Mouse (Mus musculus): ENCODE data around the gene Gm9857.

The Gm9857 gene

DNA sequence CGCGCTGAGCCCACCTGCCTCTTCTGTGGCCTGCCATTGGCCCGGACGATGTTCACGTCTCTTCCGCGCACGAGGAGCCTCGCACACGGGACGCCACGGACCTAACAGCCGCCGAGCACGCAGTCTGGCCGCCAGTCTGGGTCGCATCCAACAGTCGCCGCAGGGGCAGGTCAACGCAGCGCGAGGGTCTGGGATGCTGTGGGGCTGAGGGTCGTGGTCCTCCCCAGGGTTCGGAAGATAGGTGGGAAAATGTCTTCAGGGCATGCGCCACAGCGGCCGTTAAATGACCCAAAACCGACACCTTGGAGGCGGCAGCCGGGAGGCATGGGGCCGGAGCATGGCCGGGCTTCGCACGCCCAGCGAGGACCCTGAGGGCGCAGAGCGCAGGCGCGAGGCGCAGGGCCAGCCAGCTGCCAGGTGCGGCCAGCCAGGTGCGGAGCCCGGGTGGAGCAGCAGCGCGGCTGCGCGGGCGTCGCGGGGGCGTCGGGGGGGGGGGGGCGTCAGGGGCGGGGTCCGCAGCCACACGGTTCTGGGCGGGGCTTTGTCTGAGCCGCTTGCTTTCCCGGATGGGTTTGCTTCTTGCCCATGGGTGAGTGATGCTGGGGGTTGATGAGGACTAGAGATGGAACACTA lies at the start of gene Gm9857:
Gm9857 (minus strand) TSS at position 445 of the 633 bp plus-strand sequence.
- DNase-seq, result peak; percentile 65 to 66

DNA sequence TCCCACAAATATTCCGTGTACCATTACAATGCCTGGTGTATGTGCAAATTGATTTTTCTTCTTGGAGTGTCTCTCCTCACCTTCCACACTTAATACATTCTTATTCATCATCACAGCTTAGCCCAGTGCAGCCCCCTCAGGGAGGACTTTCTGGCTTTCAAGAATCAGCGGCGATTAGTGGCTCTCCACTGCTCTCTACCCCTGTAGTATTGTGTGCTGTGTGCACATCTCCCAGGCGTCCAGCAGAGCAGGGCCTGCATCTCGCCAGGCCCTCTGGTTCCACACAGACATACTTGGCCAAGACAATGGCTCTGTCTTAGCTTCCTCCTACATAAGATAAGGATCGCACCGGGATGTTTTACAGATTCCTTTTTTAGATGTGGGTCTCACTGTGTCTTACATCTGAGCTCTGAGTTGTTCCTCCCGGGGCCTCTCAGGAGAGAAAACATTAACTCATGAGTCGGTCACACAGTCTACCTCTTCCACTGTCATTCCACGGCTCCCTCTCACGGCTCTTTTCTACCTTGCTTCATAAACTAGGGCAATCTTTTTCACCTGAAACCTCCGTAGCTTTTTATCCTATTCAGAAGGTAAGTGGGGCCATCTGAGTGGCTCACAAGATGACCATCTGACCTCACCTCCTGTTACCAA lies 46.9 kb upstream of the Gm9857 start:
- no peak for DNase-seq

DNA sequence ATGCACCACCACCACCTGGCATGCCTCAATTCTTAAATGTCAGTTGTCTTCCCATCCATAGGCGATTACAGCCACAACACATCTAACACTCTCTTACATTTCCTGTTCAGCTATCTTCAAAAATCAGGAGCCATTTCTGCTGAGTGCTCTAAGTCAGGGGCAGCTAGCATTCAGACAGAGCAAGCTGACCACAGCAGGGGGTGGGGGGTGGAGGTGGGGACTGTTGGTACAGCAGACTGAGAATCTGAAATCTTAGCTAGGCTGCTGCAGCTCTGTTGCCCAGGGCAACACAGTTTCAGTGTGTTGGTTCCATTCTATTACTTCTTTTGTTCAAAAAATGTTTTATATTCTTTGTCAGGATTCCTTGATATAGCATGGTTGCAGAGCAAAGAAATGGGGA lies 46.3 kb upstream of the Gm9857 start:
- peak; percentile 42 to 57 for DNase-seq

DNA sequence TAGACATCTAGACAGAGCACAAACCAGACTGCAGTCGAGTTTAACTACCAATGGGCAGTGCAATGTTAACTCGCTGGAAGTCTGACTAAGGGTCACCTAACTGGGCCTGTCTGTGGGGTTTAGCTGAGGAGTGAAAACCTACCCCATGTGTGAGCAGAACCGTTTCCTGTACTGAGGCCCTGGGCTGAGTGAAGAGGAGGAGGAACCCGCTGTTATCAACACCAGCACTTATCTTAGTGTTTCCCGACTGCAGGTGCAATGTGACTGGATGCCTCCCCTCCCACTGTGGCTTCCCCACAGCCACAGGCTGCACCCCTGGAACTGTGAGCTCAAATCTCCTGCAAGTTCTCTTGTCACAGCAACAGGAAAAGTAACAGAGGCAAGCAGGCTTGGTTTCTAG lies 43.7 kb upstream of the Gm9857 start:
- DNase-seq, result no peak

DNA sequence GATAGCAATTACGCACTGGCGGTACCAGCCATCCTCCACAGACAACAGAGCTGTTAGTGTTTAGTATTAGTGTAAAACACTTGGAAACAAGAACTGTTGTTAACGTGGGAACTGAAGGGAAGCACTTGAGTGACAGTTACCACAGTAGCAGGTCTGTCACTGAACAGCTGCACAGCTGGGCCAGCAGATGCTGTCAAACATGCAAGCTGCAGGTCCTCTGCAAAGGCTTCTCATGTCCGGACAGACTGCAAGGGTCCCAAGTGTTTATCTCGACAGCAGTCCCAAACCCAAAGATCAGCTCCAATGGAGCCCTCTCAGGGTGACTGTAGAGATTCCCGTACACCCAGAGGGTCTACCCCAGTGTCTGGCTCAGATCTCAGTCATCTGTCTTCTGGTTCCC lies 41.7 kb upstream of the Gm9857 start:
- no peak for DNase-seq

DNA sequence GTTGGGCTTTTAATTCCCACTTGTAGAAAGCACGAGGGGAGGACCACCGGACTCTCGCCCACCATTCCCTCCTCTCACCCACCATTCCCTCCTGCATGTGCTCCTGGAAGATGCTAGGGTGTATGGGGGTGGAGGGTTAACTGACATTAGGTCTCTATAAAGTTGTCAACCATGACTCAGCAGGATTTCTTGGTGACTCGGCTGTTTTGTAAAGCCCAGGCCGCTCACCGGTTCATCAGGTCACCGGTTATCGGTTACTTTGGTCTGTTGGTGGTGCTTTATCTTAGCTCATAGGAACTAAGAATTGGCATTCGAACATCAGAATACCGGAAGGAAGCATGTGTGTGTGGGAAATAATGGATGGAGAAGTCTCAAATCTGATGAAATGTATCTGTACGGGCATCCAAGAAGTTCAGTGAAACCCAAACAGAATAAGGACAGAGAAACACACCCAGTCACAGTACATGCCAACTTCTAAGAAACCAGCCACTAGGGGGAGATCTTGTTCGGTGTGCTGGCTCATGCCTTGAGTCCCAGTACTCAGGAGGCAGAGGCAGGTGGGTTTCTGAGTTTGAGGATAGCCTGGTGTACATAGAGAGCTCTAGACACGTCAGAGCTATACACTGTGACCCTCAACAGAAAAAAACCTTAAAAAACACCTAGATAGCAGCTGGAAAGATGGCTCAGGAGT lies 37.2 kb upstream of the Gm9857 start:
- DNase-seq, result no peak

DNA sequence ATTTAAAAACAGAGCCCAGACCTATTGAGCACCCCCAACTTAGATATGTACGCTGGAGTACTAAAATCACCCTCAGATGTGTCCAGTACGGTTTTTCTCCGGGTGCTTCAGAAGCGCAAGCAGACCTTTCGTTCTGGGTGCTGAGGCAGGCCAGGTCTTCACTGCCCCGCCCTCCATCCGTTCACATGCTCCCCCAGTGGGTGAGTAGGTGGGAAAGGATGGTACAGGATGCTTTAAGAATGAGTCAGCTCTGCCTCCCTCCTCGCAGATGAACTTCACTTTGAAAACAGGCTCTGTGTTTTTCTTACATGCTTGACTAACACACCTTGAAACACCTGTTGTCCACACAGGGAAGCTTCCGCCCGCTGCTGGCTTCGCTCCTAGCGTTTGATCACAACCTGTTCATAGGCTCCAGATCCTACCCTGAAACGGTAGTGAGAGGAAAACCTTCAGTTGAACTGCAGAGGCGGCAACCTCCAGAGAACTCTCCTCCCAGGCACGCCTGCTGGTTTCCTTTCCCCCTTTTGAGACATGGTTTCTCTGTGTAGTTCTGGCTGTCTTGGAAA lies 34.8 kb upstream of the Gm9857 start:
- DNase-seq, result no peak

DNA sequence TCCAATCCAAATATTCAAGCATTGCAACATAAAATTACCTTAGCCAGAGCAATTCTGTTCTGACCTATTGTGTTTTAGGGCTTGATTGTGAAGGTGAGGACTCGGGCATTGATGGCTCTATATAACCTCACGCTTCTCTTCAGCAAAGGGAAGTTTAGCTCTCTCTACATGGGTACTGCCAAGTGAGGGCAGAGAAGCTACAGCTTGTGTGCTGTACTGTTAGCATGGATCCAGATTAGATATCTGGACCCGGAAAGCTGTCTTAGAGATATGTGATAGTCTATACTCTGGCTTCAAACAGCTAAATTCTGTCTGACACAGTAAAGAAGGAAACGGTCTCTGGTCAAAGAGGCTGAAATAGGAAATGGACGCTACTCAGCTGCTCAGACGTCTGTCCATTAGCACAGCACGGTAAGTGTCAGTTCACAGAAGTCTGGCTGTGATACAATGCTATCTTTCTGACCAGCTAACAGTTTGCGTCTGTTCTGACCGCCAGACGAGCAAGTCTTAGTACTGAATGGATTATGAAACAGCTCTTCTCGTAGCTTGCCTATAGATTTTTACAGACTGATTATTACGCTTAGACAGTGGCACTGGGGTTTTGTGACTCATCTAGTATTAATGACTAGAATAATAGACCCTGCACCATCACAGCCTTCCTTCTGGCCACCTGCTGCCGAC lies 33.9 kb upstream of the Gm9857 start:
- DNase-seq, result no peak

DNA sequence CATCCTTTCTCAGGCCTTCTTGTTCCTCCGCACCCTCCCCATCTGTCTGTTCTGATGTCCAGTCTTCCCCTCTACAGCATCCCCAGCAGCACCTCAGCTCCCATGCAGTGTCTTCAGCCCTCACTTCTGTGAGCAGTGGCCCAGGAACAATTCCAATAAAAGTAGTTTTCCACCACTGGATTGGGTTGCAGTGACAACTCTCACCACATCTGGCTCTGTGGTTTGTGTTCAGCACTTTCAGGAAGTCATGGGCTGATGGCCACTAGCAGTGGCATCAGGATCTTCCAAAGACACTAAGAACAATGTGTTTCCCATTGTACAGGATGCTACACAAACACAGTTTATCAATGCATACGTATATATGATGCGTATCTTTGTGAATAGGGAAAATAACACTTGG lies 25.8 kb upstream of the Gm9857 start:
- DNase-seq, result no peak

DNA sequence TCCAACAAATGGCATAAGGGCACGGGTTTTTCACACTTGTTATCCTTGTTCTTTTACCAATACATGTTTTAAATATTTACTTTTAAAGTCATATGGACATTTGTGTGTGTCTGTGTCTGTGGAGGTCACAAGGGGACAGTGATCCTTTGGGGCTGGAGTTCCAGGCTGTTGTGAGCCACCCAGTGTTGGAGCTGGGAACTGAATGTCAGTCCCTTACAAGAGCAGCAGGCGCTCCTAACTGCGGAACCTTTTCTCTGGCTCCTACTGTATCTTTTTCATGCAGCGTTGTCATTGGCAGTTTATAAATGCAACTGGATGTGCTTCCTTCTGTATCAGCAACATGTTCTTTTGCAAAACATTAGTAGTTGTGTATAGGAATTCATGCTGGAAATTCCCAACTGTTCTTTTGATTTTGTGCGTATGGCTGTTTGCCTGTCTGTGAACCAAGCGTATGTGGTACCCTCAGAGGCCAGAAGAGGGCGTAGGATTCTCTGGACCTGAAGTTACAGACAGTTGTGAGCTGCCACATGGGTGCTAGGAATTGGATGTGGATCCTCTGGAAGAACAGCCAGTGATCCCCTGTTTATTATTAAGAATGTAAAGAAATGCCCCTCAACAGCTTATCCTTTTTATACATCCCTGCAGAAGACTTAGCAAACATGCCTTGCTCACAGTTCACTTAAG lies 24.3 kb upstream of the Gm9857 start:
- DNase-seq, result peak; percentile 42 to 49

DNA sequence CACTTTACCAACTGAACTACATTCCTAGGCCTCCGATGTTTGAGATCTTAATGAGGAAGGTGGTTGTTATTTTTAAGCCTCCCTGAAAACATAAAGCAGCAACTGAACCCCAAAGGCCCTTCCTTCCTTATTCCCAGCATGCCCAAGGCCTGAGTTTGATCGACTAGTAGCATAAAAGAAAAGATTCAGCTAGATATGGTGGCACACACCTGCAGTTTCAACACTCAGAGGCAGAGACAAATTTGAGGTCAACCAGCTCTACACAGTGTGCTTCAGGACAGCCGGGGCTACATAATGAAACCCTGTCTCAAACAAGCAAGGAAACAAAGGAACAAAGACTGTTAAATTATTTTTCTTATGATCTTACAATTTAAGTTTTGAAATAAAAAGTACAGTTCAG lies 23.5 kb upstream of the Gm9857 start:
- DNase-seq, result no peak

DNA sequence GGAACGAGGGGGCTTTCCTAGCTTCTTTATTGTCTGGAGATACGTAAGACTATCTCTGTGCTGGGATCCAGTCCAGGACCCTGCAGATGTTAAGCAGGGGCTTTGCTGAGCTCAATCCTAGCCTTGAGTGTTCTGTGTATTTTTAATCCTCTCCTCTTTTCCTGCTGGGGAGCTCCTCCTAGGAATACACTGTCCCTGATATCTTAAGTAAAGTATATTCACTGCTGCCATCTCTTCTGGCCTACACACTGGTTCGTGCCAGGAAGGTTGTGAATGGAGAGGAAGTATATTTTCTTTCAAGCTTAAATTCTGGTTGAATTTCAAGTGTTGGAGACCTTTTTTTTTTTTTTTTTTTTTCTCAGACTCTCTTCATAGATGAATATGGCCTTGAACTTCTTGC lies 23.0 kb upstream of the Gm9857 start:
- no peak for DNase-seq

DNA sequence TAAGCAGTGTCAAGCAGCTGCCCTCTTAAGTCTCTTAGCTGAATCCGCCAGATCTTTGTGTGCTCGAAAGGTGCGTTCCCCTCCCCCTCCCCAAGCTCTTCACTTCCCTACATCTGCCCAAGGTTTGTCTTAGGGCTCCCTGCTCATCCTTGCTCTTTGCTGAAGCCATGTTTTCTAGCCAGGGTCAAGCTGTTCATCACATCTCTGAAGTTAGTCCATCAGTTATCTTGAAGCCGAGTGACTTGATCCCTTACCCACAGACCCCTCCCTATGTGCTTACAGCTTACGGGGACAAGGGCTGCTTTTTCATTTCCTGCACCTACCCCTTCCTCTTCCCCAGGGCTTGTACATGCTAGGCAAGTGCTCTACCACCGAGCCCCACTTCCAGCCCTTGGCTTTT lies 21.4 kb upstream of the Gm9857 start:
- DNase-seq, result no peak

DNA sequence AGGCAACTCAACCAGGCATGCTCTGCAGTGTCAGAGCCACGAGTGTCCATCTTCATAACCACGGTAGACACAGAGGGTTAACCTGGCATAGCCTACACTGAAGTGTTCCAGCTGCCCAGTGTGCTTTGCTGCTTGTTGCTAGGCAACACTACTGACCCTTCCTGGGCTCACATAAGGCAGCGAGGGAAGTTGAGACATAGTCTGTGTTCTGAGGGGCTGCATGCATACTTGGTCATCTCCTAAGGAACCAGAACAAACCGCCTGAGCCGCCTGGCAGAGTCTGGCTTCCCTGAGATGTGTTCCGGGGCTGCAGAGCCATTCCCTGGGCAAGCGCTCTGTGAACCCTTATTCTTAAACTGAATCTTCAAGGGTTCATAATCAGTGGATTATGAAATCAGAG lies 21.0 kb upstream of the Gm9857 start:
- DNase-seq, result peak; percentile 71 to 73

DNA sequence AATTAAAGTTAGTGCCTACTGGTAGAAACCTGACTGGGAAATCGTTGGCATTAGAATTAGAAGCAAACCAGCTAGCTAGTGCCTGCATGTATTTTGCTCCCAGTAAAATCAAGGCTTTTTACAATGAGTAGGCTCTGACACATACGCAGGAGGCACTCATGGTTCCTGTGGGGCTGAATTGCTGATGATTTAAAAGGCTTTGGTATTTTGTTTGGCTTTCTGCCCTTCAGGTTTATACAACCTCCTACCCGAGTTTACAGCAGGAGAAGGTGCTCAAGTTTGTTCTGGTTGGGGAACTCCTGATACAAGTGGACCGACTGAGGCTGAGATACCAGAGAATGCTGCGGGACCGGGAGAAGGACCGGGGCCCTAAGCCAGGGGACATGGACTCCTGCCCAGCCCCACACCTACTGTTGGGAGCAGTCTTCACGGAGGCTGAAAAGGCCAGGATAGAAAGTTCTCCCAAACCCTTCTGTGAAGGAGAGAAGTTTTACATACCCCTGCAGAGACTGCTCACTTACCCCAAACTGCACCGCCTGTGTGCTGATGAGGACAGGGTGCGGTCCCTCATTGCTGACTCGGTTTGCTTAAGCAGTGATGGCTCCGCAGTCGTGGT lies 19.5 kb upstream of the Gm9857 start:
- DNase-seq, result peak; percentile 32 to 57

DNA sequence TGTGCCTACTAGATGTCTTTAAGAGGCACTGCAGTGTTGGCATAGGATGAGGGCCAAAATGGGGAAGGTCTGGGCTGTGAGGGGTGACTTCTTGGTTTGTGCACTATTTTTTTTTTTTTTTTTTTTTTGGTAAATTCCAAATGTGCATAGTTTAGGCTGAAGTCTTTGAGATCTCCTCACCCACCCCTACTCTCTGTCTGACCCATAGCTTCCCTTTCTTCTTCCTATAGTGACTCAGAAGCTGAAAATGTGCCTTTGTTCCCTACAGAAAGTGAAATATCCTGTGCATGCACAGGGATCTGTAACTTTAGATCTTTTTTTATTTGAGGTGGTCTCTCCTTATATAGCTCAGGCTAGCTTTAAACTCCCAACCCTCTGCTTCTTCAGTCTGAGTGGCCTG lies 17.7 kb upstream of the Gm9857 start:
- DNase-seq, result no peak

DNA sequence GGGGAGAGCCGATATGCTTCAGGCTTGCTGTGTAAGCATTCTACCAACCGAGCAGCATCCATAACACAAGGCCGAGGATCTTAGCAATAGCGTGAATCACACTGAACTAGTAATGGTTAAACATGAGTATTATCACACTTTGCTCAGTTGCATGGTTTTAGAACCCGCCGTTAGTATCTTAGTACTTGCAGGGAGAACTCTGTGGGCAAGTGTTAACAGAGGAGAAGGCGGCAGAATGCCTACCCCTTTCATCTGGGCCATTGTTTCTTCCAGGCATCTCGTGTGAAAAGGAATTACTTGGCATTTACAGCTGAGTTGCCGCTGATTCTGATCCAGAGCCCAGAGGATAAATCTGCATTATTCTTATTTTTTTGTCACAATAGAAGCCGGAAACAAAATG lies 751 bp upstream of the Gm9857 start:
- no peak for DNase-seq

DNA sequence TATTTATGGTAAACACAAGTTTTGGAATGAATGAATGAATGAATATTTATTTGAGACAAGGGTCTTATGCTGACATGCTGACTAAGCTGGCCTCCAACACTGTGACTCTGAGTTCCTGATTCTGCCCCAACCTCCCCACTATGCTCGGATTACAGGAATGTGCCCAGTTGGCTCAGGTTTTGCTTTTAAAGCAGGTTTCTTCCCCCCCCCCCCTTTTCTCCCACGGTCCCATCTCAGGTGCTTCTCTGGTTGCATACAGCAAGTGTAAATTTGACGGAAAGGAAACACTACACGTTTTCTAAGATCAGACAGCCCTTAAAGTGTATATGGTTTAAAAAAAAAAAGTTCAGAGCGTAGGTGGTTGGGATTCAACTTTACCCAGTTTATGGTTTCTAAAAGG lies 672 bp downstream of the Gm9857 start, which contains the start of gene Henmt1:
Henmt1 (plus strand) TSS at position 301 of the 400 bp plus-strand sequence.
- DNase-seq, result no peak

DNA sequence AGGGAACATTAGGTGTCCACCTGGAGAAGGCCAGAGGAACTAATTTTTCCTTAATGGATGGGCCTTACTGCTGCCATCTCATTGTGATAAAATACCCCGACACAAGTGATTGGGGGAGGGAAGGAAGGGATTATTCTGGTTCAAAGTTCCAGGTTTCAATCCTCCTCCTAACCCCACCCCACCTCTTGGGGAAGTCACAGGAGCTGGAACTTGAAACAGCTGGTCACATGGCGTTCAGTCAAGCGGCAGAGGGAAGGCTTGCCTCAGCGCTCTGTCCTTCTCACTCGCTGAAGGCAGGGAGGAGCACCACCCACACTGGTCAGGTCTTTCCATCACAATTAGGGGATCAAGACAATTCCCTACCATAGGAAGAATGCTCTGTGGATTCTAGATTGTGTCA lies 1.6 kb downstream of the Gm9857 start:
- DNase-seq, result no peak

DNA sequence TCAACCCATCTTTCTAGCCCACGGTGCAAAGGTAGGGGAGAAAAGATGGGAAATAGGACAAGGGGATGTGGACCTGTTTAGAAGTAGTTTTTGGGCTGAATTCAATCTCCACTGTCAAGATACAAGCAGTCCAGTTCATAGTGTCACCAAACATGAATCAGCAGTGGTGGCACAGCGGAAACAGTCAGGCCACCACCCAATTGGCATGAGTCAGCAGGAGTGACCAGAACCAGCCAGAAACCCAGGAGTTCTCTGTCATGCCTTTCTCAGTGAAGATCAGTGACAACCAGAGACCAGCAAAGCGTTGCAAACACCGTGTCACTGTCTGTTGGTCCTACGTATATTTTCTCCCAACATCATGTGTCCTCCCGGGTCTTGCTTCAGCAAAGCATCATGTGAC lies 6.7 kb downstream of the Gm9857 start:
- DNase-seq, result no peak

DNA sequence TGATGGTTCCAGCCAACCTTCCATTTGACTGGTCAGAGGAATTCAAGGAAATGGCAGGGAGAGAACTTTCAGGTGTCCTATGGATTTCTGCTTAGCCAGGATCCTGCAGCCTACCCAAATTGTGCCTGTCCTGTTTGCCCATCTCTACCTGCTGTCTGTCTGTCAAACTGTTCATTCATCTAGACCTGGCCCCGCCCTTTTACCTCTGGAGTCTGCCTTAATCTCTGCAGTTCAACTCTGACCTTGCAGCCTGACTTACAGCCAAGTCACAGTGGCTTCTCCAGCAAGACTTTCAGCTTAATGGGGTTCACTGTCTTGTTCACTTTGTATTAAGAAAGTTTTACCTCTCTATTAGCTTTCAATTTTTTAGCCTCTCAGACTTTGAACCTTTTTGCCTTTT lies 13.9 kb downstream of the Gm9857 start:
- DNase-seq, result no peak

DNA sequence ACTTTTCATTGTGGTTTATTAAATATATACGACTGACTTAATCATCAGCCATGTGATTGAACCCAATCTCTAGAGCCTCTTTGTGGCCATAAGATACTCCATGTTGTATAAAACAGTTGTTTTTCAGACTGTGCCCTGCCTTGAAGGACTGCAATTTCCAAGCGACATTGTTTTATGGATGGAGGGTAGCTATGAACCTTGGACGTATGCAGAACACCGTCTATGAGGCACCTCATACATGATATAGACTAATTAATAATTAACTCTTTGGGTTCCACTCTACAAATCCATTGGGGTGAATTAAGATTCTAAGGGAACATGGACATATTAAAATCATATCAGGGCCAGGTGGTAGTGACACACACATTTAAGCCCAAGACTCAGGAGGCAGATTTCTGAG lies 14.6 kb downstream of the Gm9857 start:
- no peak for DNase-seq
